Mouse (Mus musculus): ENCODE results near the gene Tbc1d2. TPM values are rescaled to one million over a fixed set of nuclear protein-coding genes. Genes with fewer than 3 reads are reported as not detected.
A peak's percentile ranks its signal among the peaks of the same experiment; 100 is the strongest.
"Not testable (repeated sequence)": the region's sequence is repeated elsewhere in the genome, so short reads cannot be mapped to it uniquely, and the experiment has no call there.

The Tbc1d2 gene
- total and polyA plus RNA-seq, 2 experiments from 2014 or later, result 0.93 to 6.2 TPM

DNA sequence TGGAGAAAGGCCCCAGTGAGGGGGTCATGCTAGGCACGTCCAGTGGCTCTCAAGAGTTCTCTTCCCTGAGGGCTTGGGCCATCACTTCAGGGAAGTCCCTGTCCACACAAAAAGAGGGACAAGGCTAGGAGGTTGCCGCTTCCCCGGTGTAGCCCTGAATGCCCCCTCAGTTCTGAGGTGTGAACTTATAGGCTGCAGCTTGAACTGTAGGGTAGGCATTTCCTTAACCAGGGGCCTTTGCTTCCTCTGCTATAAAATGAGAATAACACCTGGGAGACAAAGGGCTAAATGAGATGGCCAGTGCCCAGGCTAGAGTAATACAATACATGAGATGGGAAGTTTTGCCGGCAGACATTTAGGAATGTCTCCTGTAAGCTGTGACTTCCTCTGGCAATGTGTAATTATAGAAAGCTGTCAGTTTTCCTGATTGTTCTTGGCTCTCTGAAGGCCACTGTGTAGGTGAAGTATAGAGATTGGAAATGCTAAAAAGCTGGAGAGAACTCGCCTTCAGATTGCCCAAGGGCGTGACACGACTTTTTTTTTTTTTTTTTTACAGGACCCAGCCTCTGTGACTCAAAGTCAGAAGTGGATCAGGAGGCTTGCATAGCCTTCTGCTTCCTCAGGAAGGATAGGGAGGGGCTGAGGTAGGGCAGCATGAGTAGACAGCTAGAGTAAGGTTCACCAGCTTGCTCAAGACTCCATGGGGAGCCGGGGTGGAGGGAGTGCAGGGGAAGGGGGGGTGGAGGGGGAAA, 6.9 kb downstream of the Tbc1d2 start:
- H3K9ac ChIP-seq (replicated peaks; ENCODE audit: low read depth, low read length), result no peak overlapping the region
- H3K27ac ChIP-seq (ENCODE audit: low read depth), result peak overlapping the region; percentile 83
- H3K36me3 ChIP-seq (replicated peaks; ENCODE audit: control insufficient read depth, insufficient read depth, low read length), result no peaks in the 10 kb centered on the region
- 0 out of 2 replicates have a peak, but pooled peaks cover 7% of the 10 kb centered on the region for H3K4me1 ChIP-seq (ENCODE audit: control insufficient read depth, insufficient read depth)
- 46% methylated on average over 8 of the region's 8 CpGs for WGBS
- no peak overlapping the region for H3K4me2 ChIP-seq (ENCODE audit: low read depth, low read length)
- ATAC-seq (ENCODE audit: insufficient read depth, low read depth) (peak; percentile 79), DNase-seq (ENCODE audit: low spot score) (peak; percentile 16)
- H3K4me3 ChIP-seq (ENCODE audit: low read depth, low read length), result no peak overlapping the region
- TF ChIP-seq CTCF (IDR thresholded peaks at IDR 0.05; ENCODE audit: low read depth), result no peak
- TF ChIP-seq EP300 (IDR thresholded peaks at IDR 0.05; ENCODE audit: low read depth), result no peak
- no peaks in the 10 kb centered on the region for H3K9me3 ChIP-seq (replicated peaks; ENCODE audit: control insufficient read depth, low read length)
- H3K27me3 ChIP-seq (ENCODE audit: control insufficient read depth, insufficient read depth, low read length), result no peaks in the 10 kb centered on the region

DNA sequence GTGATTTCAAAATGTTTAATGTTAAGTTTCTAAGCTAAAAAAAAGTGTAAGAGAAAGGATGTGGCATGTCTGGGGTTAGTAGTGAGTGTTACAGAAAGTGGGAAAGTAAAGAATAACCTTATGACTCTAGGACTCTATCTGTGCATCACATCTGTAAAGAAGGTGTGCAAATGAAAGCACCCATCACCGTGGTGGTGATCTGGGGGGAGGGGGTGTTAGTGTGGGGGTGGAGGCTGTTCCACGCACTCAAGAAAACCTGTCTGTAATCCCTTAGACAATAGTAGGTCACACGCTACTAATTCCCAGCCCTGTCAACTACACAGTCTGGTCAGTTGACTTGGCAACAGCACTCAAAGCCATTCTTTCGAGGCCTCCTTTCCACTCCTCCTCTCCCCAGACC, 8.7 kb downstream of the Tbc1d2 start:
- H3K9ac ChIP-seq (replicated peaks; ENCODE audit: low read depth, low read length), result no peak overlapping the region
- no peak overlapping the region for H3K4me3 ChIP-seq (ENCODE audit: low read depth, low read length)
- no peaks in the 10 kb centered on the region for H3K9me3 ChIP-seq (replicated peaks; ENCODE audit: control insufficient read depth, low read length)
- 66% methylated on average over 4 of the region's 4 CpGs for WGBS
- H3K27ac ChIP-seq (ENCODE audit: low read depth), result no peak overlapping the region
- no peak for ATAC-seq (ENCODE audit: insufficient read depth, low read depth)
- DNase-seq (ENCODE audit: low spot score), result no peak
- H3K27me3 ChIP-seq (ENCODE audit: control insufficient read depth, insufficient read depth, low read length), result no peaks in the 10 kb centered on the region
- H3K4me2 ChIP-seq (ENCODE audit: low read depth, low read length), result no peak overlapping the region
- H3K4me1 ChIP-seq (ENCODE audit: control insufficient read depth, insufficient read depth), result 0 out of 2 replicates have a peak, but pooled peaks cover 7% of the 10 kb centered on the region
- TF ChIP-seq EP300 (IDR thresholded peaks at IDR 0.05; ENCODE audit: low read depth) (no peak), CTCF (IDR thresholded peaks at IDR 0.05; ENCODE audit: low read depth) (no peak)
- H3K36me3 ChIP-seq (replicated peaks; ENCODE audit: control insufficient read depth, insufficient read depth, low read length), result no peaks in the 10 kb centered on the region

DNA sequence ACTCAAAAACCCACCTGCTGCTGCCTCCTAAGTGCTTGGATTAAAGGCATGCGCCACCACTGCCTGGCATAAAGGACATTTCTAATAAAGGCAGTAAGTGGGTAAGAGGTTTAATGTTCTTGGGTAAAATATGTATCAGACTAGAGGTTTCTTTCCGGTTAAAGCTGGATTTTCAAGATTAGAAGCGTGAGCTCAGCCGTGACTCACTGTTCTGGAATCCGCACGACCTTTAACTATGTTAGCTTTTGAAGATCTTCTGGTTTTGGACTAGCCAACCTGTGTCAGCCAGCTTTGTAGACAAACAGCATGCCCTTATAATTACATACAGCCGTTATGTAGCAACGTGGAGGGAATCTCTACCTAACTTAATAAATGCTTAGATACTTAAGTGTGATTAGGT, 10.1 kb downstream of the Tbc1d2 start:
- H3K27ac ChIP-seq (ENCODE audit: low read depth), result no peak overlapping the region
- ATAC-seq (ENCODE audit: insufficient read depth, low read depth) (no peak), DNase-seq (ENCODE audit: low spot score) (no peak)
- H3K4me3 ChIP-seq (ENCODE audit: low read depth, low read length), result no peak overlapping the region
- 0 out of 2 replicates have a peak, but pooled peaks cover 7% of the 10 kb centered on the region for H3K4me1 ChIP-seq (ENCODE audit: control insufficient read depth, insufficient read depth)
- H3K27me3 ChIP-seq (ENCODE audit: control insufficient read depth, insufficient read depth, low read length), result no peaks in the 10 kb centered on the region
- no peak overlapping the region for H3K9ac ChIP-seq (replicated peaks; ENCODE audit: low read depth, low read length)
- no peaks in the 10 kb centered on the region for H3K36me3 ChIP-seq (replicated peaks; ENCODE audit: control insufficient read depth, insufficient read depth, low read length)
- TF ChIP-seq EP300 (IDR thresholded peaks at IDR 0.05; ENCODE audit: low read depth) (no peak), CTCF (IDR thresholded peaks at IDR 0.05; ENCODE audit: low read depth) (no peak)
- H3K9me3 ChIP-seq (replicated peaks; ENCODE audit: control insufficient read depth, low read length), result no peaks in the 10 kb centered on the region
- WGBS, result 48% methylated on average over 8 of the region's 8 CpGs
- H3K4me2 ChIP-seq (ENCODE audit: low read depth, low read length), result no peak overlapping the region

DNA sequence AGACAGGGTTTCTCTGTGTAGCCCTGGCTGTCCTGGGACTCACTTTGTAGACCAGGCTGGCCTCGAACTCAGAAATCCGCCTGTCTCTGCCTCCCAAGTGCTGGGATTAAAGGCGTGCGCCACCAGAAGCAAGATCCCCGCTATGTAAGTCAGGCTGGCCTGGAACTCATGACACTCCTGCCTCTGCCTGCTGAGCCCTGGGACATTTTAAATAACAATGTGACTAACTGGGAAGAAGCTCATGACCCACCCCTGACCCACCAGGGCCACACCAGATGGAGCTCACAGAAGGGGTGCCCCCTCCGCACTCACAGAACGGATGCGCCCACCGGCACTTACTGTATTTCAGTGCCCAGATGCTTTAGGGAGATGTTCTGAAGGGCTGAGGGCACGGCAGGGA, 12.8 kb downstream of the Tbc1d2 start:
- H3K27ac ChIP-seq (ENCODE audit: low read depth); H3K27me3 ChIP-seq (ENCODE audit: control insufficient read depth, insufficient read depth, low read length); H3K9me3 ChIP-seq (replicated peaks; ENCODE audit: control insufficient read depth, low read length); ATAC-seq (ENCODE audit: insufficient read depth, low read depth); H3K4me3 ChIP-seq (ENCODE audit: low read depth, low read length); H3K4me2 ChIP-seq (ENCODE audit: low read depth, low read length); H3K9ac ChIP-seq (replicated peaks; ENCODE audit: low read depth, low read length); DNase-seq (ENCODE audit: low spot score); H3K4me1 ChIP-seq (ENCODE audit: control insufficient read depth, insufficient read depth); H3K36me3 ChIP-seq (replicated peaks; ENCODE audit: control insufficient read depth, insufficient read depth, low read length): not testable (repeated sequence)
- 87% methylated on average over 10 of the region's 10 CpGs for WGBS

DNA sequence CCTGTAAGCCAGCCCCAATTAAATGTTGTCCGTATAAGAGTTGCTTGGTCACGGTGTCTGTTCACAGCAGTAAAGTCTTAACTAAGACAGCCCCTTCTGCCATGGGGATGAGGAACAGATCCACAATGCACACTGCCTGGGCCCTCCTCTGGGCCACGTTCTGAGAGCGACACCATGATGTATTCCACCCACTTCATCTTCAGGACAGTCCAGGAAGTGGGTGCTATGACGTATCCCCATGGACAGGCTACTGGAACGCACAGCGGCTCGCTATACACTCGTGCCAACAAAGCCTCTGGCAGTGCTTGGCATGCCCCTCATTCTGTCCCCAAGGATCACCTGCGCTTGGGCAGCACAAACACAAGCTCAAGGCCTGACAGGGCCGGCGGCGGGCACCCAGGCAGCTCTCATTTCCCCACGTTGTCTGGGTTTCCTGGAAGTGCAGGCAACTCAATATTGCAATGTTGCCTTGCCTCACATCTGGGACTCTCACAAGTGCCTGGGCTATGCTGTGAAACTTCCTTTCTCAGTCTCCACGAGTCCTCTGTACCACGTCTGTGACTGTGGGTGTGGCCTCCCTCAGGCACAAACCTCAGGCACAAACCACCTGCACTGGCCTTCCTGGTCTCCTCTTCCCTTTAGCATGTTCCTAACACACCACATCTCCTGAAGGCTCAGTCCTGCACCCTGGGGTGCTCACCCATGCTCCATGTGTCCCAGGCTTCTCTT, 14.1 kb downstream of the Tbc1d2 start:
- H3K36me3 ChIP-seq (replicated peaks; ENCODE audit: control insufficient read depth, insufficient read depth, low read length), result no peaks in the 10 kb centered on the region
- H3K9ac ChIP-seq (replicated peaks; ENCODE audit: low read depth, low read length), result no peak overlapping the region
- H3K4me1 ChIP-seq (ENCODE audit: control insufficient read depth, insufficient read depth), result no peaks in the 10 kb centered on the region
- no peak overlapping the region for H3K4me2 ChIP-seq (ENCODE audit: low read depth, low read length)
- H3K27ac ChIP-seq (ENCODE audit: low read depth), result no peak overlapping the region
- no peaks in the 10 kb centered on the region for H3K9me3 ChIP-seq (replicated peaks; ENCODE audit: control insufficient read depth, low read length)
- ATAC-seq (ENCODE audit: insufficient read depth, low read depth) (no peak), DNase-seq (ENCODE audit: low spot score) (no peak)
- H3K27me3 ChIP-seq (ENCODE audit: control insufficient read depth, insufficient read depth, low read length), result no peaks in the 10 kb centered on the region
- TF ChIP-seq EP300 (IDR thresholded peaks at IDR 0.05; ENCODE audit: low read depth) (no peak), CTCF (IDR thresholded peaks at IDR 0.05; ENCODE audit: low read depth) (no peak)
- H3K4me3 ChIP-seq (ENCODE audit: low read depth, low read length), result no peak overlapping the region
- WGBS, result 78% methylated on average over 16 of the region's 16 CpGs
